Mouse (Mus musculus) olfactory bulb, adult 2 months (tissue): Measurements from ENCODE around the gene Olfr1370. TPM values are rescaled to one million over a fixed set of nuclear protein-coding genes. Genes with fewer than 3 reads are reported as not detected.

Experiments used
- H3K27ac ChIP-seq: fragments of 200-500 bp; 2 replicates; pipeline ENCODE4 v1.5.1; 2012; ENCODE audit warnings: low read depth, low read length; ENCODE audit not compliant: insufficient read depth
- H3K4me1 ChIP-seq: fragments of 200-500 bp; 2 replicates; pipeline ENCODE4 v1.6.1; 2012; ENCODE audit warnings: low read length; ENCODE audit not compliant: control insufficient read depth, insufficient read depth
- H3K4me3 ChIP-seq: fragments of 200-500 bp; 2 replicates; pipeline ENCODE4 v1.5.1; 2012; ENCODE audit warnings: mild to moderate bottlenecking, low read depth, low read length, moderate library complexity; ENCODE audit not compliant: insufficient read depth
- CTCF ChIP-seq: fragments of 200-500 bp; IDR thresholded peaks from 2 replicates; pipeline ENCODE4 v1.5.1; 2012; ENCODE audit warnings: low read depth, mild to moderate bottlenecking, low read length, moderate library complexity; ENCODE audit not compliant: insufficient read depth
- POLR2A ChIP-seq: fragments of 200-500 bp; IDR thresholded peaks from 2 replicates; pipeline ENCODE4 v1.6.1; 2012; ENCODE audit warnings: mild to moderate bottlenecking, low read depth, low read length, moderate library complexity; ENCODE audit not compliant: insufficient read depth
- WGBS: fragments of 180-500 bp; shearing (Covaris S2); methylation state at CpG from one replicate; pipeline ENCODE4 v1.1.7; 2018; 5-methylcytosine and 5-hydroxymethylcytosine counted together
- polyA plus RNA-seq: library from polyadenylated mRNA; stranded (reverse); fragments of >200 nt; gene quantifications from 2 replicates; pipeline ENCODE4 v1.2.4, GENCODE M21; 2012; ENCODE audit warnings: low replicate concordance; ENCODE audit not compliant: missing spikeins, insufficient read depth, insufficient read length

The Olfr1370 gene
- polyA plus RNA-seq, 1 experiment = not detected

DNA sequence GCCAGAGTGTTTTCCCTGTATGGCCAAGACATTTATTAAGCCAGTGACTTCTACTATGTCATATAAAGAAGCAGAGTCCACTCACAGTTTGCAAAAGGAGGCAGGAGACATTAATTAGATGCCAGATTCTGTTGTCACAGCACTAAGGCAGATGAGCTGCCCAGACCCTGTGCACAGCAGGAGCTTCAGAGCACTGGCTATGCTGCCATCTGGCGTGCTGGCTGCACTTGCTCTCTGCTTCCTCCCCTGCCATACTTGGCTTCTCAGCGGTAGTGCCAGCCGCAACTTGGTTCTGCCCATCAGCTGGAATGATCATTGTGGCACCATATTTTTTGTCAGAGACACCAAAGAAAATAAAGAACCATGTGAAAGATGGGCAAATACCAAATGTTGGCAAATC is 41.6 kb downstream of the Olfr1370 start:
- WGBS = 50% methylated on average over 3 of the region's 3 CpGs
- TF ChIP-seq CTCF (peak; percentile 26; the same call in 1 of the 2 replicates), POLR2A (no peak)
- no peaks in the 10 kb centered on the region for H3K4me1 ChIP-seq
- H3K4me3 ChIP-seq = no peak overlapping the region
- H3K27ac ChIP-seq = no peak overlapping the region

DNA sequence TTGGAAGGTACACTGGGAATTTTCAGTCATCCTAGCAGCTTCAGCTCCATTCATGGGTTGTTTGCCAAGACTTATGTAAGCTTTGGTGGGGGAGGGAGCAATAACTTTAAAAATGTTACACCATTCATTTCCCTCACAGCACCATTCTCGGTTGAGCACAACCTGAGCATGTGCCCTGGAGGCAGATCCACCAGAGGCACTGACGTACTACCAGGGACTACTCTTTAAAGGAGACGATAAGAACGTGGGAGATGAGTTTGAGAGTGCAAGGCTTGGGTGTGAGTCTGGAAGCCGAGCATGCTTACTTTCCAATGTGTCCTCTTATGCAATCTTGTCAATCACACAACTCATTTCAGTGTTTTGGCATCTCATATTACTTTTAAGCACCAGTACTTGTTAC is 49.9 kb downstream of the Olfr1370 start:
- 86% methylated on average over 5 of the region's 5 CpGs for WGBS
- Histone ChIP-seq H3K4me3 (no peak overlapping the region), H3K27ac (no peak overlapping the region), H3K4me1 (no peaks in the 10 kb centered on the region)
- TF ChIP-seq CTCF (no peak), POLR2A (no peak)

Other genes with a start within 250 kb of the Olfr1370 start
- not detected in 2 replicates for gene Olfr1369-ps1, start 36.5 kb upstream of the Olfr1370 start, polyA plus RNA-seq
- gene Olfr263, start 54.7 kb upstream of the Olfr1370 start, polyA plus RNA-seq = not detected in 2 replicates
- gene Olfr1368, start 70.9 kb upstream of the Olfr1370 start, polyA plus RNA-seq = not detected in 2 replicates
- gene Trim27, start 104.5 kb upstream of the Olfr1370 start, polyA plus RNA-seq = not detected in 2 replicates
- not detected in 2 replicates for gene Gpx5, start 217.8 kb upstream of the Olfr1370 start, polyA plus RNA-seq
- gene Gpx6, start 237.2 kb upstream of the Olfr1370 start, polyA plus RNA-seq = not detected in 2 replicates